Mouse (Mus musculus): Measurements from ENCODE around the gene Acy3. TPM values are rescaled to one million over a fixed set of nuclear protein-coding genes. Genes with fewer than 3 reads are reported as not detected.

Acy3 gene
- polyA plus RNA-seq, 1 experiment, result 6.3 TPM

- peaks cover 15% of the 10 kb centered on the region for H3K79me2 ChIP-seq (ENCODE audit: control insufficient read depth, insufficient read depth)
- TF ChIP-seq E2F4 (IDR thresholded peaks at IDR 0.05; ENCODE audit: insufficient read depth) (peak; percentile 14), TCF3 (IDR thresholded peaks at IDR 0.05; ENCODE audit: insufficient read length, low read depth) (no peak), TCF12 (IDR thresholded peaks at IDR 0.05; ENCODE audit: insufficient read depth, poor library complexity, severe bottlenecking) (no peak), POLR2AphosphoS2 (IDR thresholded peaks at IDR 0.05; ENCODE audit: insufficient read length, low read depth) (peak; percentile 92), POLR2A (IDR thresholded peaks at IDR 0.05; ENCODE audit: insufficient read length, low read depth) (peak; percentile 90), CEBPB (IDR thresholded peaks at IDR 0.05; ENCODE audit: insufficient read depth, poor library complexity, severe bottlenecking) (no peak), SRF (IDR thresholded peaks at IDR 0.05; ENCODE audit: control insufficient read depth, insufficient read length, low read depth) (peak; percentile 87), MYOG (IDR thresholded peaks at IDR 0.05; ENCODE audit: control insufficient read depth in 1 of 3, insufficient read depth in 1 of 3, insufficient read length in 2 of 3, low read depth in 2 of 3) (peak in 1 of 3 experiments; percentile 25), USF1 (IDR thresholded peaks at IDR 0.05; ENCODE audit: low read depth) (no peak), MYOD1 (IDR thresholded peaks at IDR 0.05; ENCODE audit: control insufficient read depth in 1 of 3, insufficient read length in 2 of 3, low read depth in 2 of 3) (peak in 1 of 3 experiments; percentile 26), MAX (IDR thresholded peaks at IDR 0.05; ENCODE audit: low read depth) (no peak), REST (IDR thresholded peaks at IDR 0.05; ENCODE audit: insufficient read depth, insufficient read length) (no peak)
- H3K4me2 ChIP-seq (ENCODE audit: low read depth), result peak within 1 kb of the TSS; percentile 99
- peak within 1 kb of the TSS; percentile 78 for H3K4me3 ChIP-seq
- peaks cover 18% of the 10 kb centered on the region for H3K36me3 ChIP-seq (ENCODE audit: control insufficient read depth, insufficient read depth)
- no peaks in the 10 kb centered on the region for H3K27me3 ChIP-seq (ENCODE audit: control insufficient read depth, insufficient read depth, insufficient read length)
- H3ac ChIP-seq (ENCODE audit: control insufficient read depth, insufficient read length), result peak within 1 kb of the TSS; percentile 15
Measured at GRCm38 (mm10) chr19:4012432-4013022, 26.2 kb downstream of the Acy3 start, which contains the start of gene Ndufv1. Ndufv1 (minus strand) TSS chr19:4012806.

- no peak for TF ChIP-seq USF1 (IDR thresholded peaks at IDR 0.05; ENCODE audit: low read depth)
- TF ChIP-seq MYOD1 (IDR thresholded peaks at IDR 0.05; ENCODE audit: control insufficient read depth in 1 of 3, insufficient read length in 2 of 3, low read depth in 2 of 3), result no peak
- TF ChIP-seq TCF12 (IDR thresholded peaks at IDR 0.05; ENCODE audit: insufficient read depth, poor library complexity, severe bottlenecking), result no peak
- no peak for TF ChIP-seq SRF (IDR thresholded peaks at IDR 0.05; ENCODE audit: control insufficient read depth, insufficient read length, low read depth)
- H3K36me3 ChIP-seq (ENCODE audit: control insufficient read depth, insufficient read depth), result peaks cover 18% of the 10 kb centered on the region
- H3K4me2 ChIP-seq (ENCODE audit: low read depth), result peak overlapping the region; percentile 60
- H3K4me3 ChIP-seq, result peak overlapping the region; percentile 78
- H3K79me2 ChIP-seq (ENCODE audit: control insufficient read depth, insufficient read depth), result peaks cover 15% of the 10 kb centered on the region
- no peak overlapping the region for H3ac ChIP-seq (ENCODE audit: control insufficient read depth, insufficient read length)
- H3K27me3 ChIP-seq (ENCODE audit: control insufficient read depth, insufficient read depth, insufficient read length), result no peaks in the 10 kb centered on the region
Measured at GRCm38 (mm10) chr19:4013066-4013465, 26.7 kb downstream of the Acy3 start.

GRCm38 (mm10) chr19:4014802-4015201, 28.4 kb downstream of the Acy3 start:
- Histone ChIP-seq H3K36me3 (ENCODE audit: control insufficient read depth, insufficient read depth) (peaks cover 7% of the 10 kb centered on the region), H3K4me2 (ENCODE audit: low read depth) (no peak overlapping the region), H3K79me2 (ENCODE audit: control insufficient read depth, insufficient read depth) (peaks cover 15% of the 10 kb centered on the region), H3ac (ENCODE audit: control insufficient read depth, insufficient read length) (no peak overlapping the region), H3K27me3 (ENCODE audit: control insufficient read depth, insufficient read depth, insufficient read length) (no peaks in the 10 kb centered on the region), H3K4me3 (no peak overlapping the region)
- no peak for TF ChIP-seq TCF12 (IDR thresholded peaks at IDR 0.05; ENCODE audit: insufficient read depth, poor library complexity, severe bottlenecking)
- no peak for TF ChIP-seq MAX (IDR thresholded peaks at IDR 0.05; ENCODE audit: low read depth)
- TF ChIP-seq SRF (IDR thresholded peaks at IDR 0.05; ENCODE audit: control insufficient read depth, insufficient read length, low read depth), result no peak

GRCm38 (mm10) chr19:4015635-4016034, 29.3 kb downstream of the Acy3 start:
- Histone ChIP-seq H3K79me2 (ENCODE audit: control insufficient read depth, insufficient read depth) (peaks cover 12% of the 10 kb centered on the region), H3ac (ENCODE audit: control insufficient read depth, insufficient read length) (no peak overlapping the region), H3K27me3 (ENCODE audit: control insufficient read depth, insufficient read depth, insufficient read length) (no peaks in the 10 kb centered on the region), H3K36me3 (ENCODE audit: control insufficient read depth, insufficient read depth) (no peaks in the 10 kb centered on the region), H3K4me2 (ENCODE audit: low read depth) (no peak overlapping the region), H3K4me3 (no peak overlapping the region)
- no peak for TF ChIP-seq CEBPB (IDR thresholded peaks at IDR 0.05; ENCODE audit: insufficient read depth, poor library complexity, severe bottlenecking)
- TF ChIP-seq MYOD1 (IDR thresholded peaks at IDR 0.05; ENCODE audit: control insufficient read depth in 1 of 3, insufficient read length in 2 of 3, low read depth in 2 of 3), result no peak
- TF ChIP-seq E2F4 (IDR thresholded peaks at IDR 0.05; ENCODE audit: insufficient read depth), result no peak
- TF ChIP-seq MAX (IDR thresholded peaks at IDR 0.05; ENCODE audit: low read depth), result no peak
- no peak for TF ChIP-seq REST (IDR thresholded peaks at IDR 0.05; ENCODE audit: insufficient read depth, insufficient read length)
- TF ChIP-seq SRF (IDR thresholded peaks at IDR 0.05; ENCODE audit: control insufficient read depth, insufficient read length, low read depth), result no peak
- TF ChIP-seq POLR2A (IDR thresholded peaks at IDR 0.05; ENCODE audit: insufficient read length, low read depth), result no peak
- no peak for TF ChIP-seq USF1 (IDR thresholded peaks at IDR 0.05; ENCODE audit: low read depth)
- TF ChIP-seq TCF12 (IDR thresholded peaks at IDR 0.05; ENCODE audit: insufficient read depth, poor library complexity, severe bottlenecking), result no peak
- TF ChIP-seq TCF3 (IDR thresholded peaks at IDR 0.05; ENCODE audit: insufficient read length, low read depth), result no peak

- no peak overlapping the region for H3K4me2 ChIP-seq (ENCODE audit: low read depth)
- no peak overlapping the region for H3ac ChIP-seq (ENCODE audit: control insufficient read depth, insufficient read length)
- H3K79me2 ChIP-seq (ENCODE audit: control insufficient read depth, insufficient read depth), result no peaks in the 10 kb centered on the region
- no peaks in the 10 kb centered on the region for H3K36me3 ChIP-seq (ENCODE audit: control insufficient read depth, insufficient read depth)
- H3K4me3 ChIP-seq, result no peak overlapping the region
- TF ChIP-seq CEBPB (IDR thresholded peaks at IDR 0.05; ENCODE audit: insufficient read depth, poor library complexity, severe bottlenecking) (no peak), SRF (IDR thresholded peaks at IDR 0.05; ENCODE audit: control insufficient read depth, insufficient read length, low read depth) (no peak), MAX (IDR thresholded peaks at IDR 0.05; ENCODE audit: low read depth) (no peak), TCF3 (IDR thresholded peaks at IDR 0.05; ENCODE audit: insufficient read length, low read depth) (no peak), TCF12 (IDR thresholded peaks at IDR 0.05; ENCODE audit: insufficient read depth, poor library complexity, severe bottlenecking) (no peak), REST (IDR thresholded peaks at IDR 0.05; ENCODE audit: insufficient read depth, insufficient read length) (no peak), POLR2A (IDR thresholded peaks at IDR 0.05; ENCODE audit: insufficient read length, low read depth) (no peak), MYOD1 (IDR thresholded peaks at IDR 0.05; ENCODE audit: control insufficient read depth in 1 of 3, insufficient read length in 2 of 3, low read depth in 2 of 3) (no peak), MYOG (IDR thresholded peaks at IDR 0.05; ENCODE audit: control insufficient read depth in 1 of 3, insufficient read depth in 1 of 3, insufficient read length in 2 of 3, low read depth in 2 of 3) (no peak), E2F4 (IDR thresholded peaks at IDR 0.05; ENCODE audit: insufficient read depth) (no peak)
- H3K27me3 ChIP-seq (ENCODE audit: control insufficient read depth, insufficient read depth, insufficient read length), result no peaks in the 10 kb centered on the region
Measured at GRCm38 (mm10) chr19:4017921-4018587, 31.7 kb downstream of the Acy3 start.

Data from myocyte (in vitro differentiated cells).